Mouse (Mus musculus): Measurements from ENCODE around the gene Fam198a. TPM values are rescaled to one million over a fixed set of nuclear protein-coding genes. Genes with fewer than 3 reads are reported as not detected.

Fam198a gene
- polyA plus RNA-seq, 1 experiment from 2014 or later, result 6.1 TPM

DNA sequence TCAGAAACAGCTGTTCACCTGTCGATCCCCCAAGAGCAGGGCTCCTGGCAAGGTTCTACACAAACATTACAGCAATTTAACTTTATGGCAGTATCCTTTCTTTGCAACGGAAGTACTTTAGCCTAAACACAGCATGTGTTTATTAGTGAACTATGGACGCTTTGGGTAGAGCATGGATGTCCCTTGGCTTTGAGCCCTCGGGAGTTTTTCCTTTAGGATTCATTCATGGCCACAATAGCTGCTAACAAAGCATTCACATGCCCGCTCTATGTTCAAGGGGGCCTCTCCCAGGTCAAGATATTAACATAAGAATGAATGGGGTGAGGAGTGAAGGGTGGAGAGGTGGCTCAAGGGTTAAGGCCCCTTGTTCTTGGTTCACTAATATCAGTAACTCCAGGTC lies 38.7 kb downstream of the Fam198a start:
- Histone ChIP-seq H3K4me3 (no peak overlapping the region), H3K27ac (no peak overlapping the region), H3K27me3 (no peaks in the 10 kb centered on the region), H3K36me3 (no peaks in the 10 kb centered on the region), H3K9ac (peak overlapping the region; percentile 1; the same call in 1 of the 2 replicates), H3K4me2 (replicated peaks) (no peak overlapping the region), H3K4me1 (peaks cover 14% of the 10 kb centered on the region), H3K9me3 (no peaks in the 10 kb centered on the region)
- 41% methylated on average over 5 of the region's 5 CpGs for whole genome bisulfite sequencing
- ATAC-seq (ENCODE audit: low FRiP score, low read depth), result no peak

DNA sequence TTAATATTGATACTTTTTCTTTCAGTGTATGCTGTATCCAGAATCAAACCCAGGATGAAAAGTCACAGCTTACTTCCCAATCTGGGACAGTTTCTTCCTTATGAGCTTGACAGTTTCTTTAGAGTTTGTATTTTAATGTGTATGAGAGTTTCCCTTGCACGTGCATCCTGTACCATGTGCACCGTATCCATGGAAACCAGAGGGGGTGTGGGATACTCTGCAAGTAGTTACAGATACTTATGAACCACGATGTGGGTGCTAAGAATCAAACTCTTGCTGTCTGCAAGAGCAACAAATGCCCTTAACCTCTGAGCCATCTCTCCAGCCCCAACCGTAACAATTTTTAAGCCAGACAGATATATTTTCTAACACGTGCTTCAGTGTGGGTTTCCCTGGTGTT lies 40.3 kb downstream of the Fam198a start:
- no peaks in the 10 kb centered on the region for H3K9me3 ChIP-seq
- H3K27me3 ChIP-seq, result no peaks in the 10 kb centered on the region
- WGBS, result 72% methylated on average over 5 of the region's 5 CpGs
- no peak overlapping the region for H3K4me2 ChIP-seq (replicated peaks)
- H3K9ac ChIP-seq, result no peak overlapping the region
- no peak overlapping the region for H3K27ac ChIP-seq
- no peak overlapping the region for H3K4me3 ChIP-seq
- peaks cover 20% of the 10 kb centered on the region for H3K4me1 ChIP-seq
- ATAC-seq (ENCODE audit: low FRiP score, low read depth), result no peak
- H3K36me3 ChIP-seq, result no peaks in the 10 kb centered on the region

GRCm38 (mm10) chr9:121993047-121993446 lies 42.3 kb downstream of the Fam198a start:
- Histone ChIP-seq H3K27me3 (no peaks in the 10 kb centered on the region), H3K27ac (no peak overlapping the region), H3K9ac (no peak overlapping the region), H3K4me1 (peaks cover 20% of the 10 kb centered on the region), H3K4me2 (replicated peaks) (no peak overlapping the region), H3K4me3 (no peak overlapping the region), H3K9me3 (no peaks in the 10 kb centered on the region), H3K36me3 (no peaks in the 10 kb centered on the region)
- 45% methylated on average over 3 of the region's 3 CpGs for WGBS
- ATAC-seq (ENCODE audit: low FRiP score, low read depth), result no peak

DNA sequence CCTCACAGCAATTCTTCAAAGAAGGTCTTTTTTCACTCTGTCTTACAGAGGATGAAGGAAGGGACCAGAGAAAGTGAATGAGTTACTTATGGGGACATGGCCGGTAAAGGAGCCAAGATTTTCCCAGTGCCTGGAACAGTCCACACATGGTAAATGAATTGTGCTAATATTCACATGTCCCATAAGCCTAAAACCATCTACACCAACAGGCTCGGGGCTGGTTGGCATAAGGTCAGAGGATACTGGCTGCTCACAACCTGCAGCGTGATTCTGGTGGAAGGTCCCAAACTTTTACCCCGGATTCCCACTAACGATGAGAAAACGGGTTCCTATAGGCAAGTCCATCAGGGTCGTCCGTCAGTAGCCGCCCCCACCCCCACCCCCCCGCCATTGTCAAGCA lies 44.3 kb downstream of the Fam198a start:
- WGBS, result 17% methylated on average over 10 of the region's 10 CpGs
- Histone ChIP-seq H3K9me3 (no peaks in the 10 kb centered on the region), H3K9ac (peak overlapping the region; percentile 82), H3K4me2 (replicated peaks) (peak overlapping the region; percentile 94), H3K36me3 (no peaks in the 10 kb centered on the region), H3K4me3 (peak overlapping the region; percentile 85), H3K4me1 (peaks cover 20% of the 10 kb centered on the region), H3K27me3 (no peaks in the 10 kb centered on the region), H3K27ac (no peak overlapping the region)
- ATAC-seq (ENCODE audit: low FRiP score, low read depth), result peak; percentile 1; the same call in 1 of the 2 replicates

- Histone ChIP-seq H3K9me3 (no peaks in the 10 kb centered on the region), H3K27me3 (no peaks in the 10 kb centered on the region), H3K4me3 (peak overlapping the region; percentile 85), H3K4me1 (peaks cover 20% of the 10 kb centered on the region), H3K36me3 (no peaks in the 10 kb centered on the region), H3K27ac (no peak overlapping the region), H3K4me2 (replicated peaks) (peak overlapping the region; percentile 94), H3K9ac (peak overlapping the region; percentile 82)
- WGBS, result under 1% methylated on average over 52 of the region's 53 CpGs
- peak; percentile 89 for ATAC-seq (ENCODE audit: low FRiP score, low read depth)
Observed at GRCm38 (mm10) chr9:121995508-121996131, 44.8 kb downstream of the Fam198a start.

- Histone ChIP-seq H3K4me2 (replicated peaks) (peak within 1 kb of the TSS; percentile 94), H3K36me3 (no peaks in the 10 kb centered on the region), H3K9me3 (no peaks in the 10 kb centered on the region; the same call in 1 of the 2 replicates), H3K4me3 (peak within 1 kb of the TSS; percentile 85), H3K27ac (no peak within 1 kb of the TSS), H3K9ac (no peak within 1 kb of the TSS), H3K27me3 (no peaks in the 10 kb centered on the region), H3K4me1 (peaks cover 20% of the 10 kb centered on the region)
- ATAC-seq (ENCODE audit: low FRiP score, low read depth), result no peak
Observed at GRCm38 (mm10) chr9:121997010-121997409, 46.2 kb downstream of the Fam198a start, which contains the start of gene Pomgnt2. TSS of gene Pomgnt2 (minus strand) at chr9:121997110.

DNA sequence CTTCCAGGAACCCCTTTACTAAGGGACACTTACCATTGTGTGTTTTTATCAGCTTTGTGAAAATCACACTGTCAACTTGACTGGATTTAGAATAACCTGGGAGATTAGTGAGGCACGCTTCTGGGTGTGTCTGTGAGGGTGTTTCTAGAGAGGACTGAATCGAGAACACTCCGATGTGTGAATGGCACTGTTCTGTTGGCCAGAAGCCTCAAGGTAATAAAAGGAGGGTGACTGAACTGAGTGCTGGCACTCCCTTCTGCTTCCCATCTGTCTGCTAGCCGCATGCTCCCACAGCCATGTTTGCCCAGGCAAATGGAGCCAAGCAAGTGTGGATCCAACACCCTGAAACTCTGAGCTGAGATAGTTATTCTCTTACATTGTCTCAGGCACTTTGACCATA lies 47.2 kb downstream of the Fam198a start:
- Histone ChIP-seq H3K9me3 (no peaks in the 10 kb centered on the region; the same call in 1 of the 2 replicates), H3K27ac (no peak overlapping the region), H3K9ac (no peak overlapping the region), H3K27me3 (no peaks in the 10 kb centered on the region), H3K4me2 (replicated peaks) (no peak overlapping the region), H3K4me1 (peaks cover 19% of the 10 kb centered on the region), H3K4me3 (no peak overlapping the region), H3K36me3 (no peaks in the 10 kb centered on the region)
- WGBS, result 67% methylated on average over 4 of the region's 4 CpGs
- no peak for ATAC-seq (ENCODE audit: low FRiP score, low read depth)

- H3K4me2 ChIP-seq (replicated peaks), result no peak overlapping the region
- H3K4me3 ChIP-seq, result no peak overlapping the region
- no peaks in the 10 kb centered on the region for H3K36me3 ChIP-seq
- H3K27ac ChIP-seq, result no peak overlapping the region
- H3K9ac ChIP-seq, result no peak overlapping the region
- H3K9me3 ChIP-seq, result no peaks in the 10 kb centered on the region; the same call in 1 of the 2 replicates
- 0 out of 2 replicates have a peak, but pooled peaks cover 3% of the 10 kb centered on the region for H3K27me3 ChIP-seq
- WGBS, result 85% methylated on average over 2 of the region's 2 CpGs
- H3K4me1 ChIP-seq, result no peaks in the 10 kb centered on the region
- ATAC-seq (ENCODE audit: low FRiP score, low read depth), result no peak
Observed at GRCm38 (mm10) chr9:122006175-122006574, 55.4 kb downstream of the Fam198a start.

GRCm38 (mm10) chr9:122006609-122007008 lies 55.8 kb downstream of the Fam198a start:
- WGBS, result 7% methylated on average over 7 of the region's 7 CpGs
- Histone ChIP-seq H3K27me3 (0 out of 2 replicates have a peak, but pooled peaks cover 3% of the 10 kb centered on the region), H3K36me3 (no peaks in the 10 kb centered on the region), H3K4me1 (no peaks in the 10 kb centered on the region), H3K4me2 (replicated peaks) (no peak overlapping the region), H3K9ac (no peak overlapping the region), H3K9me3 (no peaks in the 10 kb centered on the region; the same call in 1 of the 2 replicates), H3K27ac (no peak overlapping the region), H3K4me3 (no peak overlapping the region)
- no peak for ATAC-seq (ENCODE audit: low FRiP score, low read depth)

DNA sequence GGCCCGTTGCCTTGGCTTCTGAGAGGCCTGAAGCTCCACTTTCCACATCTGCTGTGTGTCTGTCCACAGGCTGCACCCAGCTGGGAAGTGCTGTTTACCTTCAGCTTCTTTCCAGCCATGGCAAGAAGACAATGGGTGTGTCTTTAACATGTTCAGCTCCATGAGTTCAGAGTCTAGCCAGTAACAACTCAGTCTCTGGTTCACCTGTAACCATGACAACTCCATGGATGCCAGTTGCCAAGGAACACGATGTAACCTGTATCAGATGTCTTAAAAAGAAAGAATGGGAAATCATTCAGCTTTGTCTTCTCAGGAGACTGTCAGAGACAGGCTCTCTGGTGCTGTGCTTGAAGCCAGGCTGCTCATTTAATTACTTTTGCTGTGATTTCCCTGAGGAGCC lies 58.1 kb downstream of the Fam198a start:
- Histone ChIP-seq H3K36me3 (no peaks in the 10 kb centered on the region), H3K4me2 (replicated peaks) (no peak overlapping the region), H3K4me1 (no peaks in the 10 kb centered on the region), H3K9me3 (no peaks in the 10 kb centered on the region), H3K27ac (no peak overlapping the region), H3K4me3 (no peak overlapping the region), H3K27me3 (0 out of 2 replicates have a peak, but pooled peaks cover 3% of the 10 kb centered on the region), H3K9ac (no peak overlapping the region)
- WGBS, result 48% methylated on average over 2 of the region's 2 CpGs
- ATAC-seq (ENCODE audit: low FRiP score, low read depth), result no peak

- no peak overlapping the region for H3K9ac ChIP-seq
- H3K27ac ChIP-seq, result no peak overlapping the region
- H3K4me2 ChIP-seq (replicated peaks), result no peak overlapping the region
- ATAC-seq (ENCODE audit: low FRiP score, low read depth), result no peak
- WGBS, result 79% methylated on average over 2 of the region's 2 CpGs
- no peak overlapping the region for H3K4me3 ChIP-seq
- no peaks in the 10 kb centered on the region for H3K36me3 ChIP-seq
- no peaks in the 10 kb centered on the region for H3K27me3 ChIP-seq
- H3K4me1 ChIP-seq, result no peaks in the 10 kb centered on the region
- no peaks in the 10 kb centered on the region for H3K9me3 ChIP-seq
Observed at GRCm38 (mm10) chr9:122010751-122011150, 60.0 kb downstream of the Fam198a start.

DNA sequence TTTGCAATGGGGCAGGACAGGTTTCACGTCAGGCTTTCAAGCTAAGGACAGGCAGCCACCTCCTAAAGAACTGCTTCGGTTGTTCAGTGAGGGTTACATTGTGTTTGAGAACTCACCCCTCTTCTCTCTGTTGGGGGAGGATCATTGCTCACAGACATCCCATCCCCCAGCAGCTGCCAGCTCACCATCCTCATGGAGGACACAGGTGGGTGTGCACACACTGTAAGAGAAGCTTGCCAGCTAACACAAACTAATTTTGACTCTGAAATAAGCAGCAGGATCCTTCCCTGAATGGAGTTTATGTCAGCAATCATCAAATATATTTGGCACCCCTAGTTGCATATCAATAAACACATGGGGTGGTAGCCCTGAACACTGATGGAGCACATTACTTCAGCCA lies 62.0 kb downstream of the Fam198a start:
- Histone ChIP-seq H3K27me3 (no peaks in the 10 kb centered on the region), H3K4me2 (replicated peaks) (no peak overlapping the region), H3K9ac (no peak overlapping the region), H3K36me3 (no peaks in the 10 kb centered on the region), H3K9me3 (no peaks in the 10 kb centered on the region), H3K4me1 (no peaks in the 10 kb centered on the region), H3K4me3 (no peak overlapping the region), H3K27ac (no peak overlapping the region)
- ATAC-seq (ENCODE audit: low FRiP score, low read depth), result no peak
- 82% methylated on average over 2 of the region's 2 CpGs for WGBS

DNA sequence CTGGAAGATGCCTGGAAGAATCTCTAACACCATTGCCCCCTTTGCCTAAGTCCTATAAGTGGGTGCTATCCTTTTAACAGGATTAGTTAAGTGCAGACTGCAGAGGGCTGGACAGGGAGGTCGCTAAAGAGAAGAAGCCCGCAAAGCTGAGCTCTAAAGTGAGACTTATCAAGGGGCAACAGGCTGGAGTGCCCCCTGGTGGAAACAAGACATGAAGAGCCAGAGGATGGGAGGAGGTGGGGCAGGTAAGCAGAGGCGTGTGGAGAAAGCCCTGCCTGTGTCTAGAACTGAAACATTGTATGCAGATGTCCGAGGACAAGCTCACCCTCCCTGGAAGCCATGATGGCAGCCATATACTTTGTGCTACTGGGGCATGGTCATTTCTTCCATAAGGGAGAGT lies 62.8 kb downstream of the Fam198a start:
- no peak overlapping the region for H3K27ac ChIP-seq
- WGBS, result 73% methylated on average over 4 of the region's 4 CpGs
- no peak overlapping the region for H3K4me3 ChIP-seq
- no peak overlapping the region for H3K9ac ChIP-seq
- no peaks in the 10 kb centered on the region for H3K9me3 ChIP-seq
- no peak overlapping the region for H3K4me2 ChIP-seq (replicated peaks)
- no peaks in the 10 kb centered on the region for H3K36me3 ChIP-seq
- no peaks in the 10 kb centered on the region for H3K4me1 ChIP-seq
- no peak for ATAC-seq (ENCODE audit: low FRiP score, low read depth)
- H3K27me3 ChIP-seq, result no peaks in the 10 kb centered on the region

Data from limb, embryonic 13.5 days (tissue).